Mouse (Mus musculus) ES-Bruce4 (cell line): Measurements from ENCODE around the gene Ttc39d. TPM values are rescaled to one million over a fixed set of nuclear protein-coding genes. Genes with fewer than 3 reads are reported as not detected.

Experiments used
- H3K27ac ChIP-seq: 2 replicates; pipeline ENCODE4 v1.5.1; 2012; ENCODE audit warnings: low read length, inconsistent platforms; ENCODE audit not compliant: insufficient read depth
- H3K27me3 ChIP-seq: 2 replicates; pipeline ENCODE4 v1.6.1; 2012; ENCODE audit warnings: mild to moderate bottlenecking, low read length, inconsistent platforms; ENCODE audit not compliant: control insufficient read depth, poor library complexity, insufficient read depth, severe bottlenecking
- H3K36me3 ChIP-seq: 2 replicates; pipeline ENCODE4 v1.6.1; 2012; ENCODE audit warnings: inconsistent platforms, mild to moderate bottlenecking, low read length, moderate library complexity; ENCODE audit not compliant: control insufficient read depth, poor library complexity, insufficient read depth, severe bottlenecking
- H3K4me1 ChIP-seq: one replicate; pipeline ENCODE4 v1.8.1; 2011; ENCODE audit warnings: low read length; ENCODE audit not compliant: control insufficient read depth, insufficient read depth
- H3K4me3 ChIP-seq: 2 replicates; pipeline ENCODE4 v1.5.1; 2011; ENCODE audit warnings: low read depth, mild to moderate bottlenecking, low read length
- H3K9ac ChIP-seq: 2 replicates; pipeline ENCODE4 v1.6.1; 2012; ENCODE audit warnings: low read depth, mild to moderate bottlenecking, inconsistent platforms; ENCODE audit not compliant: poor library complexity, severe bottlenecking
- H3K9me3 ChIP-seq: replicated peaks from 2 replicates; pipeline ENCODE4 v1.6.1; 2012; ENCODE audit warnings: mild to moderate bottlenecking, low read length, inconsistent platforms; ENCODE audit not compliant: control insufficient read depth, poor library complexity, insufficient read depth, severe bottlenecking
- CTCF ChIP-seq: IDR thresholded peaks from one replicate; pipeline ENCODE4 v1.8.1; 2011; ENCODE audit warnings: low read depth, low read length
- EP300 ChIP-seq: IDR thresholded peaks from 2 replicates; pipeline ENCODE4 v1.6.1; 2011; ENCODE audit warnings: low read depth, low read length; ENCODE audit not compliant: insufficient read depth
- POLR2A ChIP-seq: IDR thresholded peaks from one replicate; pipeline ENCODE4 v1.8.1; 2011; ENCODE audit warnings: low read length; ENCODE audit not compliant: insufficient read depth
- polyA plus RNA-seq: library from polyadenylated mRNA; stranded (reverse); fragments of >200 nt; gene quantifications from 2 replicates; pipeline ENCODE4 v1.2.4, GENCODE M21; 2011; ENCODE audit warnings: low read depth; ENCODE audit not compliant: missing spikeins, insufficient read depth, insufficient read length

Ttc39d gene
- polyA plus RNA-seq: not detected in 2 replicates

- peak within 1 kb of the TSS; percentile 56 for H3K27ac ChIP-seq
- peak within 1 kb of the TSS; percentile 90 for H3K9ac ChIP-seq
- peaks cover 40% of the 10 kb centered on the region for H3K36me3 ChIP-seq
- H3K4me1 ChIP-seq: no peaks in the 10 kb centered on the region
- H3K9me3 ChIP-seq: no peaks in the 10 kb centered on the region
- TF ChIP-seq EP300 (peak; percentile 69; the same call in 1 of the 2 replicates), CTCF (no peak), POLR2A (peak; percentile 99)
- peak within 1 kb of the TSS; percentile 96 for H3K4me3 ChIP-seq
- no peaks in the 10 kb centered on the region for H3K27me3 ChIP-seq
Observed at GRCm38 (mm10) chr17:80206671-80207581, at the start of gene Ttc39d, which contains the start of gene Srsf7. TSS of gene Ttc39d (plus strand) at chr17:80207460. TSS of gene Srsf7 (minus strand) at chr17:80207307.

GRCm38 (mm10) chr17:80157489-80157888, 49.8 kb upstream of the Ttc39d start:
- no peak for TF ChIP-seq POLR2A
- TF ChIP-seq CTCF: no peak
- TF ChIP-seq EP300: no peak
- H3K36me3 ChIP-seq: no peaks in the 10 kb centered on the region
- no peak overlapping the region for H3K4me3 ChIP-seq
- no peak overlapping the region for H3K9ac ChIP-seq
- no peak overlapping the region for H3K27ac ChIP-seq
- no peaks in the 10 kb centered on the region for H3K27me3 ChIP-seq
- no peaks in the 10 kb centered on the region for H3K9me3 ChIP-seq
- no peaks in the 10 kb centered on the region for H3K4me1 ChIP-seq

GRCm38 (mm10) chr17:80160454-80160853, 46.8 kb upstream of the Ttc39d start:
- Histone ChIP-seq H3K27ac (no peak overlapping the region), H3K9ac (no peak overlapping the region), H3K36me3 (no peaks in the 10 kb centered on the region), H3K4me3 (no peak overlapping the region), H3K9me3 (no peaks in the 10 kb centered on the region), H3K4me1 (no peaks in the 10 kb centered on the region), H3K27me3 (no peaks in the 10 kb centered on the region)
- TF ChIP-seq CTCF (no peak), POLR2A (no peak), EP300 (no peak)

GRCm38 (mm10) chr17:80163991-80164390, 43.3 kb upstream of the Ttc39d start:
- no peaks in the 10 kb centered on the region for H3K36me3 ChIP-seq
- no peak overlapping the region for H3K9ac ChIP-seq
- H3K9me3 ChIP-seq: no peaks in the 10 kb centered on the region
- peaks cover 3% of the 10 kb centered on the region for H3K4me1 ChIP-seq
- H3K4me3 ChIP-seq: no peak overlapping the region
- H3K27me3 ChIP-seq: no peaks in the 10 kb centered on the region
- H3K27ac ChIP-seq: no peak overlapping the region
- TF ChIP-seq EP300 (no peak), POLR2A (no peak)

- TF ChIP-seq POLR2A (no peak), EP300 (no peak), CTCF (no peak)
- Histone ChIP-seq H3K9me3 (no peaks in the 10 kb centered on the region), H3K4me3 (no peak overlapping the region)
Observed at GRCm38 (mm10) chr17:80165741-80166140, 41.5 kb upstream of the Ttc39d start.

GRCm38 (mm10) chr17:80166346-80166745, 40.9 kb upstream of the Ttc39d start:
- TF ChIP-seq POLR2A: no peak
- no peak for TF ChIP-seq CTCF
- TF ChIP-seq EP300: no peak
- H3K27me3 ChIP-seq: no peaks in the 10 kb centered on the region
- peaks cover 3% of the 10 kb centered on the region for H3K4me1 ChIP-seq
- no peaks in the 10 kb centered on the region for H3K36me3 ChIP-seq
- no peak overlapping the region for H3K9ac ChIP-seq
- no peak overlapping the region for H3K4me3 ChIP-seq
- no peak overlapping the region for H3K27ac ChIP-seq
- H3K9me3 ChIP-seq: no peaks in the 10 kb centered on the region

More at GRCm38 (mm10) chr17:80165741-80166140, 41.5 kb upstream of the Ttc39d start:
- Histone ChIP-seq H3K9ac (no peak overlapping the region), H3K27me3 (no peaks in the 10 kb centered on the region), H3K27ac (no peak overlapping the region), H3K4me1 (peaks cover 3% of the 10 kb centered on the region), H3K36me3 (no peaks in the 10 kb centered on the region)
